Mouse (Mus musculus) large intestine, adult 2 months (tissue): ENCODE results near the gene Hnrnpul1. TPM values are rescaled to one million over a fixed set of nuclear protein-coding genes. Genes with fewer than 3 reads are reported as not detected.

Experiments used
- DNase-seq: peaks from one replicate; pipeline ENCODE4 v3.0.0-alpha.2; 2012; ENCODE audit warnings: low read depth, low spot score
- WGBS: fragments of 180-500 bp; shearing (Covaris S2); methylation state at CpG from one replicate; pipeline ENCODE4 v1.1.7; 2018; 5-methylcytosine and 5-hydroxymethylcytosine counted together
- polyA plus RNA-seq: library from polyadenylated mRNA; depleted of rRNA; stranded (reverse); fragments of >200 nt; gene quantifications from 2 replicates; pipeline ENCODE4 v1.2.3, GENCODE M21; 2012

Gene Hnrnpul1
- polyA plus RNA-seq, 1 experiment = 35.8 TPM

- DNase-seq = no peak
- 93% methylated on average over 2 of the region's 2 CpGs for WGBS
Measured at GRCm38 (mm10) chr7:25702350-25702749, 52.2 kb downstream of the Hnrnpul1 start.

GRCm38 (mm10) chr7:25700732-25701131 is 53.8 kb downstream of the Hnrnpul1 start:
- DNase-seq = no peak
- 83% methylated on average over 12 of the region's 12 CpGs for WGBS

- no peak for DNase-seq
- 65% methylated on average over 13 of the region's 13 CpGs for WGBS
Measured at GRCm38 (mm10) chr7:25699851-25700250, 54.7 kb downstream of the Hnrnpul1 start.

- WGBS = 79% methylated on average over 8 of the region's 8 CpGs
- no peak for DNase-seq
Measured at GRCm38 (mm10) chr7:25694104-25694503, 60.5 kb downstream of the Hnrnpul1 start.

- no peak for DNase-seq
- 63% methylated on average over 5 of the region's 5 CpGs for WGBS
Measured at GRCm38 (mm10) chr7:25690051-25690450, 64.5 kb downstream of the Hnrnpul1 start.

- WGBS = 21% methylated on average over 12 of the region's 12 CpGs
Measured at GRCm38 (mm10) chr7:25689603-25690021, 64.9 kb downstream of the Hnrnpul1 start.

GRCm38 (mm10) chr7:25688810-25689586 is 65.6 kb downstream of the Hnrnpul1 start:
- under 1% methylated on average over 51 of the region's 52 CpGs for WGBS
- DNase-seq = no peak

More at GRCm38 (mm10) chr7:25689603-25690021, 64.9 kb downstream of the Hnrnpul1 start:
- no peak for DNase-seq

- under 1% methylated on average over 47 of the region's 47 CpGs for WGBS
- no peak for DNase-seq
Measured at GRCm38 (mm10) chr7:25687811-25688401, 66.7 kb downstream of the Hnrnpul1 start.

GRCm38 (mm10) chr7:25686680-25687531 is 67.7 kb downstream of the Hnrnpul1 start, which contains the start of gene Tgfb1:
Tgfb1 (plus strand) TSS chr7:25687002.
- 1% methylated on average over 61 of the region's 69 CpGs for WGBS
- DNase-seq = no peak

- 78% methylated on average over 21 of the region's 21 CpGs for WGBS
- DNase-seq = no peak
Measured at GRCm38 (mm10) chr7:25685926-25686470, 68.6 kb downstream of the Hnrnpul1 start.

- 92% methylated on average over 6 of the region's 6 CpGs for WGBS
- DNase-seq = no peak
Measured at GRCm38 (mm10) chr7:25684659-25685058, 69.9 kb downstream of the Hnrnpul1 start.

GRCm38 (mm10) chr7:25683474-25684180 is 70.9 kb downstream of the Hnrnpul1 start:
- whole genome bisulfite sequencing = 67% methylated on average over 7 of the region's 7 CpGs
- DNase-seq = no peak

GRCm38 (mm10) chr7:25681341-25682231 is 73.0 kb downstream of the Hnrnpul1 start:
- DNase-seq = no peak
- 58% methylated on average over 15 of the region's 15 CpGs for WGBS

GRCm38 (mm10) chr7:25680514-25681258 is 73.9 kb downstream of the Hnrnpul1 start, which contains the start of gene B9d2:
B9d2 (plus strand) TSS chr7:25680780.
- DNase-seq = peak; percentile 84
- WGBS = under 1% methylated on average over 46 of the region's 46 CpGs

- WGBS = 5% methylated on average over 6 of the region's 6 CpGs
- DNase-seq = no peak
Measured at GRCm38 (mm10) chr7:25679971-25680370, 74.6 kb downstream of the Hnrnpul1 start.

GRCm38 (mm10) chr7:25677013-25677412 is 77.5 kb downstream of the Hnrnpul1 start:
- DNase-seq = no peak
- 86% methylated on average over 7 of the region's 7 CpGs for WGBS

- WGBS = 10% methylated on average over 15 of the region's 15 CpGs
- no peak for DNase-seq
Measured at GRCm38 (mm10) chr7:25676085-25676781, 78.3 kb downstream of the Hnrnpul1 start.
